Mouse (Mus musculus): ENCODE data around the gene Thbs3. TPM values are rescaled to one million over a fixed set of nuclear protein-coding genes. Genes with fewer than 3 reads are reported as not detected.
"Not testable (repeated sequence)": the region's sequence is repeated elsewhere in the genome, so short reads cannot be mapped to it uniquely, and the experiment has no call there.

Thbs3 gene
- polyA plus RNA-seq, 1 experiment from 2014 or later = 24.4 TPM

- no peak overlapping the region for H3K4me2 ChIP-seq (ENCODE audit: low read depth, low read length)
- H3K4me3 ChIP-seq (ENCODE audit: low read depth, low read length) = no peak overlapping the region
- no peaks in the 10 kb centered on the region for H3K27me3 ChIP-seq (ENCODE audit: control insufficient read depth, insufficient read depth, low read length)
- ATAC-seq (replicated peaks; ENCODE audit: insufficient number of reproducible peaks, low FRiP score, low TSS enrichment, low read depth) (no peak), DNase-seq (ENCODE audit: low spot score) (no peak)
- H3K9ac ChIP-seq (replicated peaks; ENCODE audit: low read length) = no peak overlapping the region
- peaks cover 6% of the 10 kb centered on the region for H3K36me3 ChIP-seq (replicated peaks; ENCODE audit: control insufficient read depth, insufficient read depth, low read depth, low read length)
- no peak overlapping the region for H3K27ac ChIP-seq (replicated peaks; ENCODE audit: low read depth, low read length)
- H3K4me1 ChIP-seq (ENCODE audit: control insufficient read depth, insufficient read depth, low read length) = peaks cover 3% of the 10 kb centered on the region; the same call in 1 of the 2 replicates
- no peaks in the 10 kb centered on the region for H3K9me3 ChIP-seq (replicated peaks; ENCODE audit: control insufficient read depth, low read length)
- WGBS = 81% methylated on average over 7 of the region's 7 CpGs
Observed at GRCm38 (mm10) chr3:89210731-89211130, 4.2 kb upstream of the Thbs3 start.

- H3K9me3 ChIP-seq (replicated peaks; ENCODE audit: control insufficient read depth, low read length) = no peaks in the 10 kb centered on the region
- peak overlapping the region; percentile 85 for H3K27ac ChIP-seq (replicated peaks; ENCODE audit: low read depth, low read length)
- peak overlapping the region; percentile 70 for H3K4me3 ChIP-seq (ENCODE audit: low read depth, low read length)
- peak overlapping the region; percentile 58 for H3K4me2 ChIP-seq (ENCODE audit: low read depth, low read length)
- H3K36me3 ChIP-seq (replicated peaks; ENCODE audit: control insufficient read depth, insufficient read depth, low read depth, low read length) = no peaks in the 10 kb centered on the region
- peaks cover 3% of the 10 kb centered on the region for H3K4me1 ChIP-seq (ENCODE audit: control insufficient read depth, insufficient read depth, low read length)
- peak overlapping the region; percentile 71 for H3K9ac ChIP-seq (replicated peaks; ENCODE audit: low read length)
- no peaks in the 10 kb centered on the region for H3K27me3 ChIP-seq (ENCODE audit: control insufficient read depth, insufficient read depth, low read length)
- peak; percentile 85 for ATAC-seq (replicated peaks; ENCODE audit: insufficient number of reproducible peaks, low FRiP score, low TSS enrichment, low read depth)
- under 1% methylated on average over 67 of the region's 69 CpGs for WGBS
- peak; percentile 98 for DNase-seq (ENCODE audit: low spot score)
Observed at GRCm38 (mm10) chr3:89213803-89214530, 1.0 kb upstream of the Thbs3 start.

DNA sequence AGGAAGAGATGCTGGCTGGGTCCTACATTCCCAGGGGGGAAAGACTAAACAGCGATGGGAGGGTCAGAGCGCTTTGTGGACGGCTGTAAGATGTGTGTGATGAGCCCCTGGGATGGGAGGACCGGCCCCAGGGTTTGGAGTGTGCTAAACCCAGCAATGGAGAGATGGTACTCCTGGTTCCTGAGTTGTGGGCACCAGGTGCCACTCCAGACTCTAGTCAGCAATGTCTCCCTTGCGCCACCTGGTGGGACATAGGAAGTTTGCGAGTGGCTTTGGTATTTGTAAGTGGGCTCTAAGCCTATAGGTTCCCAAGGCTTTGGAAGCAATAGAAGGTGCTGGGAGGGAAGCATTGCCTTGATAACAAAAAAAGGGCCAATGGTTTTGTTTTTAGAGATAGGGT is 873 bp downstream of the Thbs3 start:
- H3K4me3 ChIP-seq (ENCODE audit: low read depth, low read length) = peak overlapping the region; percentile 70
- no peaks in the 10 kb centered on the region for H3K27me3 ChIP-seq (ENCODE audit: control insufficient read depth, insufficient read depth, low read length)
- no peaks in the 10 kb centered on the region for H3K9me3 ChIP-seq (replicated peaks; ENCODE audit: control insufficient read depth, low read length)
- H3K4me1 ChIP-seq (ENCODE audit: control insufficient read depth, insufficient read depth, low read length) = peaks cover 3% of the 10 kb centered on the region
- H3K27ac ChIP-seq (replicated peaks; ENCODE audit: low read depth, low read length) = peak overlapping the region; percentile 85; the same call in 1 of the 2 replicates
- peak overlapping the region; percentile 71 for H3K9ac ChIP-seq (replicated peaks; ENCODE audit: low read length)
- WGBS = 0% methylated on average over 6 of the region's 6 CpGs
- no peaks in the 10 kb centered on the region; the same call in 1 of the 2 replicates for H3K36me3 ChIP-seq (replicated peaks; ENCODE audit: control insufficient read depth, insufficient read depth, low read depth, low read length)
- H3K4me2 ChIP-seq (ENCODE audit: low read depth, low read length) = peak overlapping the region; percentile 58
- peak; percentile 96 for DNase-seq (ENCODE audit: low spot score)
- peak; percentile 8 for ATAC-seq (replicated peaks; ENCODE audit: insufficient number of reproducible peaks, low FRiP score, low TSS enrichment, low read depth)

GRCm38 (mm10) chr3:89216407-89216806 is 1.4 kb downstream of the Thbs3 start:
- 71% methylated on average over 7 of the region's 7 CpGs for WGBS
- H3K9ac ChIP-seq (replicated peaks; ENCODE audit: low read length); H3K4me3 ChIP-seq (ENCODE audit: low read depth, low read length); DNase-seq (ENCODE audit: low spot score); ATAC-seq (replicated peaks; ENCODE audit: insufficient number of reproducible peaks, low FRiP score, low TSS enrichment, low read depth); H3K27me3 ChIP-seq (ENCODE audit: control insufficient read depth, insufficient read depth, low read length); H3K36me3 ChIP-seq (replicated peaks; ENCODE audit: control insufficient read depth, insufficient read depth, low read depth, low read length); H3K4me1 ChIP-seq (ENCODE audit: control insufficient read depth, insufficient read depth, low read length); H3K27ac ChIP-seq (replicated peaks; ENCODE audit: low read depth, low read length); H3K4me2 ChIP-seq (ENCODE audit: low read depth, low read length); H3K9me3 ChIP-seq (replicated peaks; ENCODE audit: control insufficient read depth, low read length): not testable (repeated sequence)

DNA sequence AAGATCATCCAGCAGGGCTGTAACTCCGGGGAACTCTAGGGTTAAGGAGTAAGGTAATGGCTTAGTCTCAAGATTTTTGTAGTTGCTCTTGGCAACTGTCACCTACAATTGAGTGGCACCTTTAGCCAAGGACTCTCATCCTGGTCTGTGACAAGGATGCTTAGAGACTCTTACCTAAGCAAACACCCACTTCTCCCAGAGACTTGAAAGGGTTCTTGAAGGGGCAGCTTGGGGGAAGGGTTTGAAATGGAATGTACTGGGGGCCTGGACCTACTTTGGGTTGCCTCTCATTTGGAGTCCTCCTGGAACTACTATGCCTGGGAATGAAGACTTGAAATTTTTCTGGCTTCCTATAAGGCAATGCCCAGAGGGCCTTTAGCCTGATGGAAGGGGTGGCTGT is 3.3 kb downstream of the Thbs3 start:
- no peaks in the 10 kb centered on the region; the same call in 1 of the 2 replicates for H3K36me3 ChIP-seq (replicated peaks; ENCODE audit: control insufficient read depth, insufficient read depth, low read depth, low read length)
- no peak overlapping the region for H3K27ac ChIP-seq (replicated peaks; ENCODE audit: low read depth, low read length)
- DNase-seq (ENCODE audit: low spot score) (no peak), ATAC-seq (replicated peaks; ENCODE audit: insufficient number of reproducible peaks, low FRiP score, low TSS enrichment, low read depth) (no peak)
- no peaks in the 10 kb centered on the region for H3K9me3 ChIP-seq (replicated peaks; ENCODE audit: control insufficient read depth, low read length)
- H3K4me2 ChIP-seq (ENCODE audit: low read depth, low read length) = no peak overlapping the region
- H3K9ac ChIP-seq (replicated peaks; ENCODE audit: low read length) = no peak overlapping the region
- 86% methylated on average over 1 of the region's 1 CpGs for WGBS
- no peaks in the 10 kb centered on the region for H3K27me3 ChIP-seq (ENCODE audit: control insufficient read depth, insufficient read depth, low read length)
- H3K4me1 ChIP-seq (ENCODE audit: control insufficient read depth, insufficient read depth, low read length) = peaks cover 3% of the 10 kb centered on the region
- H3K4me3 ChIP-seq (ENCODE audit: low read depth, low read length) = no peak overlapping the region

GRCm38 (mm10) chr3:89219546-89219945 is 4.6 kb downstream of the Thbs3 start:
- Histone ChIP-seq H3K9me3 (replicated peaks; ENCODE audit: control insufficient read depth, low read length) (no peaks in the 10 kb centered on the region), H3K27me3 (ENCODE audit: control insufficient read depth, insufficient read depth, low read length) (no peaks in the 10 kb centered on the region), H3K4me1 (ENCODE audit: control insufficient read depth, insufficient read depth, low read length) (peaks cover 3% of the 10 kb centered on the region), H3K36me3 (replicated peaks; ENCODE audit: control insufficient read depth, insufficient read depth, low read depth, low read length) (no peaks in the 10 kb centered on the region; the same call in 1 of the 2 replicates), H3K27ac (replicated peaks; ENCODE audit: low read depth, low read length) (no peak overlapping the region), H3K9ac (replicated peaks; ENCODE audit: low read length) (no peak overlapping the region), H3K4me3 (ENCODE audit: low read depth, low read length) (no peak overlapping the region), H3K4me2 (ENCODE audit: low read depth, low read length) (no peak overlapping the region)
- DNase-seq (ENCODE audit: low spot score) = no peak
- WGBS = 44% methylated on average over 8 of the region's 8 CpGs
- ATAC-seq (replicated peaks; ENCODE audit: insufficient number of reproducible peaks, low FRiP score, low TSS enrichment, low read depth) = no peak

DNA sequence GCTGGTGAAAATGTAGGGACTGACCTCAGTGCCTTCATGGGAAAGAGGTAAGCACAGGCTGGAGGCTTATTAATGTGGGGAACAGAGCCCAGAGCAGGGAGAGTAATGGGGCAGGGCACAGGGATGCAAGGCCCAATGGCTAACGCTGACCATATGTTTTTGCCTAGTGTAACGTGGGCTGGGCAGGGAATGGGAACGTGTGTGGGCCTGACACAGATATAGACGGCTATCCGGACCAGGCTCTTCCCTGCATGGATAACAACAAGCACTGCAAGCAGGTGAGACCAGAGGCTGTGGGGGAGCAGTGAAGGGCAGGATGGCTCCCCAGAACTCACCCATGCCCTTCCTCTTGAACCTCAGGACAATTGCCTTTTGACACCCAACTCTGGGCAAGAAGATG is 6.2 kb downstream of the Thbs3 start:
- H3K4me2 ChIP-seq (ENCODE audit: low read depth, low read length) = no peak overlapping the region
- H3K27me3 ChIP-seq (ENCODE audit: control insufficient read depth, insufficient read depth, low read length) = no peaks in the 10 kb centered on the region
- ATAC-seq (replicated peaks; ENCODE audit: insufficient number of reproducible peaks, low FRiP score, low TSS enrichment, low read depth) = no peak
- no peaks in the 10 kb centered on the region for H3K9me3 ChIP-seq (replicated peaks; ENCODE audit: control insufficient read depth, low read length)
- no peaks in the 10 kb centered on the region; the same call in 1 of the 2 replicates for H3K4me1 ChIP-seq (ENCODE audit: control insufficient read depth, insufficient read depth, low read length)
- H3K36me3 ChIP-seq (replicated peaks; ENCODE audit: control insufficient read depth, insufficient read depth, low read depth, low read length) = no peaks in the 10 kb centered on the region; the same call in 1 of the 2 replicates
- no peak overlapping the region for H3K9ac ChIP-seq (replicated peaks; ENCODE audit: low read length)
- no peak overlapping the region for H3K27ac ChIP-seq (replicated peaks; ENCODE audit: low read depth, low read length)
- no peak for DNase-seq (ENCODE audit: low spot score)
- H3K4me3 ChIP-seq (ENCODE audit: low read depth, low read length) = no peak overlapping the region
- 65% methylated on average over 5 of the region's 5 CpGs for WGBS

- H3K9me3 ChIP-seq (replicated peaks; ENCODE audit: control insufficient read depth, low read length) = no peaks in the 10 kb centered on the region
- peak overlapping the region; percentile 54; the same call in 1 of the 2 replicates for H3K9ac ChIP-seq (replicated peaks; ENCODE audit: low read length)
- peak overlapping the region; percentile 39 for H3K4me2 ChIP-seq (ENCODE audit: low read depth, low read length)
- no peak for ATAC-seq (replicated peaks; ENCODE audit: insufficient number of reproducible peaks, low FRiP score, low TSS enrichment, low read depth)
- H3K27me3 ChIP-seq (ENCODE audit: control insufficient read depth, insufficient read depth, low read length) = no peaks in the 10 kb centered on the region
- no peaks in the 10 kb centered on the region; the same call in 1 of the 2 replicates for H3K36me3 ChIP-seq (replicated peaks; ENCODE audit: control insufficient read depth, insufficient read depth, low read depth, low read length)
- 72% methylated on average over 11 of the region's 11 CpGs for whole genome bisulfite sequencing
- no peak for DNase-seq (ENCODE audit: low spot score)
- H3K4me1 ChIP-seq (ENCODE audit: control insufficient read depth, insufficient read depth, low read length) = peaks cover 6% of the 10 kb centered on the region
- peak overlapping the region; percentile 20; the same call in 1 of the 2 replicates for H3K27ac ChIP-seq (replicated peaks; ENCODE audit: low read depth, low read length)
- peak overlapping the region; percentile 52; the same call in 1 of the 2 replicates for H3K4me3 ChIP-seq (ENCODE audit: low read depth, low read length)
Observed at GRCm38 (mm10) chr3:89224796-89225195, 9.8 kb downstream of the Thbs3 start.

All from embryonic facial prominence, embryonic 11.5 days (tissue).